Mouse (Mus musculus): ENCODE measurements around the gene Ptn.

GRCm38 (mm10) chr6:36782481-36782880 lies 27.5 kb downstream of the Ptn start:
- no peak for TF ChIP-seq POLR2A (IDR thresholded peaks at IDR 0.05; ENCODE audit: control insufficient read depth, low read depth, low read length)
- no peak for TF ChIP-seq CTCF (IDR thresholded peaks at IDR 0.05; ENCODE audit: control insufficient read depth, insufficient read depth, insufficient replicate concordance, low read depth, low read length)

Data from testis, adult 2 months (tissue).